Mouse (Mus musculus) stomach, postnatal 0 days (tissue): Measurements from ENCODE around the gene Nckap5. TPM values are rescaled to one million over a fixed set of nuclear protein-coding genes. Genes with fewer than 3 reads are reported as not detected.
A peak's percentile ranks its signal among the peaks of the same experiment; 100 is the strongest.

Source experiments
- ATAC-seq: fragments of 200-750 bp; cut with Nextera tagmentation; 2 replicates; pipeline ENCODE4 v1.8.0; 2017; ENCODE audit not compliant: low FRiP score, low TSS enrichment
- DNase-seq: peaks from one replicate; pipeline ENCODE4 v3.0.0-alpha.2; 2016; ENCODE audit warnings: low spot score
- H3K27ac ChIP-seq: fragments of 300-500 bp; sonication (generic); replicated peaks from 2 replicates; pipeline ENCODE4 v1.5.1; 2014; ENCODE audit warnings: mild to moderate bottlenecking, control low read depth
- H3K27me3 ChIP-seq: fragments of 300-500 bp; sonication (generic); 2 replicates; pipeline ENCODE4 v1.6.1; 2014; ENCODE audit warnings: low read length; ENCODE audit not compliant: control insufficient read depth, insufficient read depth
- H3K36me3 ChIP-seq: fragments of 300-500 bp; sonication (generic); 2 replicates; pipeline ENCODE4 v1.6.1; 2014; ENCODE audit warnings: low read length, mixed read lengths; ENCODE audit not compliant: control insufficient read depth, insufficient read depth
- H3K4me1 ChIP-seq: fragments of 300-500 bp; sonication (generic); replicated peaks from 2 replicates; pipeline ENCODE4 v1.6.1; 2014; ENCODE audit warnings: antibody characterized with exemption; ENCODE audit not compliant: control insufficient read depth, insufficient read depth
- H3K4me2 ChIP-seq: fragments of 300-500 bp; sonication (generic); replicated peaks from 2 replicates; pipeline ENCODE4 v1.6.1; 2014; ENCODE audit warnings: low read depth, mild to moderate bottlenecking, control low read depth, moderate library complexity
- H3K4me3 ChIP-seq: fragments of 300-500 bp; sonication (generic); 2 replicates; pipeline ENCODE4 v1.5.1; 2014; ENCODE audit warnings: low read depth, low read length, control low read depth
- H3K9ac ChIP-seq: fragments of 300-500 bp; sonication (generic); 2 replicates; pipeline ENCODE4 v1.6.1; 2014; ENCODE audit warnings: mild to moderate bottlenecking, low read length, control low read depth, mixed read lengths
- H3K9me3 ChIP-seq: fragments of 300-500 bp; sonication (generic); 2 replicates; pipeline ENCODE4 v1.6.1; 2016; ENCODE audit warnings: low read length; ENCODE audit not compliant: control insufficient read depth
- CTCF ChIP-seq: IDR thresholded peaks from 2 replicates; pipeline ENCODE4 v1.5.1; 2016; ENCODE audit warnings: antibody characterized with exemption, low read depth, mild to moderate bottlenecking, moderate library complexity
- EP300 ChIP-seq: optimal IDR thresholded peaks from 2 replicates; pipeline ENCODE3; 2016; ENCODE audit warnings: antibody characterized with exemption
- WGBS: fragments of 180-500 bp; shearing (Covaris S2); extraction: QIAGEN DNeasy Blood & Tissue Kit; methylation state at CpG from one replicate; pipeline ENCODE4 v1.1.7; 2014; 5-methylcytosine and 5-hydroxymethylcytosine counted together
- polyA plus RNA-seq: library from polyadenylated mRNA; unstranded; fragments of >200 nt; fragmentation: Nextera tagmentation; extraction: Ambion mirVana; gene quantifications from 2 replicates; pipeline ENCODE4 v1.2.1, GENCODE M21; 2015

Gene Nckap5
- polyA plus RNA-seq, 1 experiment from 2014 or later: 1.9 TPM

DNA sequence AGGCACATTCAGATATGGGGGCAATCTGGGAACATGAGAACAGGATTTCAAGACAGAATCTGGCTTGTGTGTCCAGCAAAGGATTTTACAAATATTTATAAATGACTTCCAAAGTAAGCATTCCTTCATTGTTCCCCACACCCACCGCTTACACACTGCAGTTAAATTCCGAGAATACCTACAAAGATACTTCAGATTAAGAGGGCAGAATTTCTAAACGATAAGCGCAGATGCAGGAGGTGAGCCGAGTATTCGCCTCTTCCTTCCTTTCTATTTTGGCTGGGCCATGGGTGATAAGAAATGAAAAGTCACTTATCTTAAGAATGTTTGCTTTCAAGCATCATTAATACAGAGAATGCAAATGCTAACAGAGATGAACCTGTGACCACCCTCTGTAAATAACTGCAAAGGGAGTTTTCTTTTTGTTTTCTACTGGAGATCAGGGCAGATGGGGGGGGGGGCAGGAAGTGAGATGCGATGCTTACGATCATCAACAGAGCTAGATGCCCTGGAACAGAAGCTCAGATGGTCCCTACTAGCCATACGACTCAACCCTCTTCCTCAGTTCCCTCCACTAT is 213.0 kb downstream of the Nckap5 start:
- TF ChIP-seq EP300 (no peak), CTCF (no peak)
- no peak overlapping the region for H3K4me2 ChIP-seq
- H3K27me3 ChIP-seq: no peaks in the 10 kb centered on the region
- no peak overlapping the region for H3K9ac ChIP-seq
- no peak for ATAC-seq
- WGBS: 30% methylated on average over 9 of the region's 9 CpGs
- H3K4me1 ChIP-seq: no peaks in the 10 kb centered on the region
- no peak overlapping the region for H3K4me3 ChIP-seq
- H3K27ac ChIP-seq: no peak overlapping the region
- H3K9me3 ChIP-seq: no peaks in the 10 kb centered on the region
- DNase-seq: no peak
- H3K36me3 ChIP-seq: no peaks in the 10 kb centered on the region

DNA sequence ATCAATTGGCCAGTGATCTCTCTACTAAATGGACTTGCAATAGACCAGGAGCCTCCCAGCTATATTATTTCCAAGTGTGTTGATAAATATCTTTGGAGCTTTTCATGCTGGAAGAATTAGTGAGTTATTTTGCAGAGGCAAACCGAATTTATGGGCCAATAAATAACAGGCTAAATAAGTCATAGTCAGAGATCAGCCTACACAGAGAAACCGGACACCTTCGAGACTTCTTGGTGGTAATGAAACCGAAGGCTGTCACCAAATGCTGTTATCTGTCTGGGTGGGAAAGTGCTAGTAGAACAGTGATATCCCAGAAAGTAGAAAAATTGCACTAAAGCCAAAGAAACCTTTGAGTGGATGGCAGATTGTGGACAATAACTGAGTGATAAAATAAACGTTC is 213.6 kb downstream of the Nckap5 start:
- H3K9me3 ChIP-seq: no peaks in the 10 kb centered on the region

GRCm38 (mm10) chr1:126612916-126613315 is 217.7 kb downstream of the Nckap5 start:
- no peak for ATAC-seq
- 84% methylated on average over 4 of the region's 4 CpGs for WGBS
- no peak overlapping the region for H3K4me3 ChIP-seq
- TF ChIP-seq EP300: no peak
- peak; percentile 25; the same call in 1 of the 2 replicates for TF ChIP-seq CTCF
- H3K9ac ChIP-seq: no peak overlapping the region
- no peaks in the 10 kb centered on the region for H3K9me3 ChIP-seq
- DNase-seq: no peak
- H3K36me3 ChIP-seq: no peaks in the 10 kb centered on the region
- H3K27me3 ChIP-seq: no peaks in the 10 kb centered on the region
- no peaks in the 10 kb centered on the region for H3K4me1 ChIP-seq
- H3K4me2 ChIP-seq: no peak overlapping the region
- H3K27ac ChIP-seq: no peak overlapping the region

More for the DNA sequence above, 213.6 kb downstream of the Nckap5 start:
- Histone ChIP-seq H3K27ac (no peak overlapping the region), H3K4me2 (no peak overlapping the region), H3K4me1 (no peaks in the 10 kb centered on the region), H3K9ac (no peak overlapping the region), H3K27me3 (no peaks in the 10 kb centered on the region), H3K4me3 (no peak overlapping the region), H3K36me3 (no peaks in the 10 kb centered on the region)
- ATAC-seq (no peak), DNase-seq (no peak)
- 23% methylated on average over 5 of the region's 5 CpGs for WGBS
- TF ChIP-seq CTCF (no peak), EP300 (no peak)

DNA sequence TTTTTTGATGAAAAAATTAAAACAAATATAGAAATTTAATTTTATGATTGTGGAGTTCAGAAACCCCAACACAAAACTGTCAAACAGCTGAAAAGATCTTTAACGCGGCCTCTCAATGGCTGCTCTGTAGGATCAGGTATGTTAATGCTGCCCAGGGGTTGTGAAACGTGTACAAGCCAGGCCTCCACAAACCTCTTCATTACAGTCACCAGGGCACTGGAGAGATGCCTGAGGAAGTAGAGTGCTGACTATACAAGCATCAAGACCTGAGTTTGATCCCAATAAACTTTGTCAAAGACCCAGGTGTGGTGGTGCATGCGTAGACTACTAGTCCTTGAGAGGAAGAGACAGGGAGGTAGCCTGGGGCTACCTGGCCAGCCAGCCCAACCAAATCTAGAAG is 222.0 kb downstream of the Nckap5 start:
- no peak overlapping the region for H3K4me2 ChIP-seq
- H3K27me3 ChIP-seq: no peaks in the 10 kb centered on the region
- H3K9me3 ChIP-seq: no peaks in the 10 kb centered on the region
- ATAC-seq: no peak
- H3K9ac ChIP-seq: no peak overlapping the region
- TF ChIP-seq CTCF (no peak), EP300 (no peak)
- no peak overlapping the region for H3K27ac ChIP-seq
- peak; percentile 5 for DNase-seq
- no peaks in the 10 kb centered on the region for H3K4me1 ChIP-seq
- H3K36me3 ChIP-seq: no peaks in the 10 kb centered on the region
- H3K4me3 ChIP-seq: no peak overlapping the region
- WGBS: 94% methylated on average over 4 of the region's 4 CpGs

DNA sequence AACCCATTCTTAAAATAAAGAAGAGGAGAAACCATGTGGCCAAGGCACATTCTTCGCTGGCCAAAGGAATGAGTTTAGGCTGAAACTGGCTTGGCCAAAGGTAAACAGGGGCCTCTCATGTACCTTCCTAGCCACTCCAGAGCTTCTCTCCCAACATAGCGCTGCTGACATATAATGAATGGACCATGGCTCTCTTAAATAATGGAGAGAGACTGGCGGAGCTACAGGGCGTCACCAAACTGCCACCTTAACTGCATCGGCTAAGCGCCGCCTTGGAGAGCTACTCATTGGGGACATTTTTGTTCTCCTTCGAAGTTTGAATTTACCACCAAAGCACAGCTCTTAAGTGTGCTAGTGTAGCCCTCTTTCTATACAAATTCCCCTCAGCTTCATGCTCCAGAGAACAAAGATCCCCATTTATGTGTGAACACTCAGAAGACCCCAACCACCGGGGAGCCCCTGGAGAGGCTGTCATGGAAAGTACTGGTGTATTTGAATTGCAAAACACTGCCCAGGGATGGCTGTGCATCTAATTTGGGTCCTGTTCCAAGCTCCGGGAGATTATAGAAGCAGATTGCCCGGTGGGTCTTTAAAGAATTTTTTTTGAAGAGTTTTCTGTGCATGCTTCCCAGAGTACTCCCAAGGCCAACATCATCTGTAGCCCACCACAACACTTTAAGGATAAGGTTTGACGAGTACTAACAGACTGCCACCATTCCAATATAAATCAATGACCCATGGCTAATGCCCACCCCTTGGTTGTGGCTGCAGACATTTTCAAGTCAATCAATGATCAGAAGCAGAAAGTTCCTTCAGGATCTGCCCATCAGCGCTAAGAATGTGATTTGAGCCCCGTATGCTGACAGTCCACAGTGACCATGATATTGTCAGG is 224.2 kb downstream of the Nckap5 start:
- Histone ChIP-seq H3K27me3 (no peaks in the 10 kb centered on the region), H3K4me3 (no peak overlapping the region), H3K4me2 (no peak overlapping the region), H3K36me3 (no peaks in the 10 kb centered on the region), H3K27ac (no peak overlapping the region), H3K9me3 (no peaks in the 10 kb centered on the region), H3K4me1 (no peaks in the 10 kb centered on the region), H3K9ac (no peak overlapping the region)
- 89% methylated on average over 14 of the region's 14 CpGs for WGBS
- DNase-seq (no peak), ATAC-seq (no peak)
- no peak for TF ChIP-seq EP300
- TF ChIP-seq CTCF: no peak

DNA sequence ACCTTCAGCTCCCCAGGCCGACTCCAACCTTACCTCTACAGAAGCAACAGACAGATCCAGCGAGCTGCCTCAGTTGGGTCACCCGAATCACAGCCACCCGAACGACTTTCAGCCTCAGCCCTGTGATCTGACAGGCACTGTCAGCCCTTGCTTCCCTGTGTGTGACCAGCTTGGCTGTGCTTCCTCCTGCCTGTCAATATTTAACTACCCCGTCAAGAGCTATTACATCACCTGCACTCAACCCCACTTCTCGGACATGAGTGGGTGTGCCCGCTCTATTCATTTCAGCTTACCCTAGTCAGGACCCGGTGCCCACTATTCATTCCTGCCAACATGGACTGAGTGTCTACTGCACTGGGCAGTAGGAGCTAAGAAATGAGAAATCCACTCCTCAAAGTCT is 226.0 kb downstream of the Nckap5 start:
- Histone ChIP-seq H3K4me3 (no peak overlapping the region), H3K4me2 (peak overlapping the region; percentile 14; the same call in 1 of the 2 replicates), H3K36me3 (no peaks in the 10 kb centered on the region), H3K27ac (no peak overlapping the region), H3K9ac (no peak overlapping the region), H3K9me3 (no peaks in the 10 kb centered on the region), H3K27me3 (no peaks in the 10 kb centered on the region), H3K4me1 (no peaks in the 10 kb centered on the region)
- 53% methylated on average over 9 of the region's 9 CpGs for WGBS
- DNase-seq (peak; percentile 37), ATAC-seq (peak; percentile 91)
- no peak for TF ChIP-seq EP300
- TF ChIP-seq CTCF: no peak
